Mouse (Mus musculus) spleen, adult 10 weeks (tissue): ENCODE data around the gene Trap1. TPM values are rescaled to one million over a fixed set of nuclear protein-coding genes. Genes with fewer than 3 reads are reported as not detected.

ENCODE experiments used
- polyA plus RNA-seq: library from polyadenylated mRNA; stranded (reverse); fragments of 350-450 nt; fragmentation: Illumina TruSeq; extraction: RNeasy Lipid Tissue Mini Kit (QIAGEN cat#74804); gene quantifications from one replicate; pipeline ENCODE4 v1.2.3, GENCODE M21; 2015; ENCODE audit warnings: low replicate concordance; ENCODE audit not compliant: insufficient read depth

Gene Trap1
- polyA plus RNA-seq = 58.1 TPM

DNA sequence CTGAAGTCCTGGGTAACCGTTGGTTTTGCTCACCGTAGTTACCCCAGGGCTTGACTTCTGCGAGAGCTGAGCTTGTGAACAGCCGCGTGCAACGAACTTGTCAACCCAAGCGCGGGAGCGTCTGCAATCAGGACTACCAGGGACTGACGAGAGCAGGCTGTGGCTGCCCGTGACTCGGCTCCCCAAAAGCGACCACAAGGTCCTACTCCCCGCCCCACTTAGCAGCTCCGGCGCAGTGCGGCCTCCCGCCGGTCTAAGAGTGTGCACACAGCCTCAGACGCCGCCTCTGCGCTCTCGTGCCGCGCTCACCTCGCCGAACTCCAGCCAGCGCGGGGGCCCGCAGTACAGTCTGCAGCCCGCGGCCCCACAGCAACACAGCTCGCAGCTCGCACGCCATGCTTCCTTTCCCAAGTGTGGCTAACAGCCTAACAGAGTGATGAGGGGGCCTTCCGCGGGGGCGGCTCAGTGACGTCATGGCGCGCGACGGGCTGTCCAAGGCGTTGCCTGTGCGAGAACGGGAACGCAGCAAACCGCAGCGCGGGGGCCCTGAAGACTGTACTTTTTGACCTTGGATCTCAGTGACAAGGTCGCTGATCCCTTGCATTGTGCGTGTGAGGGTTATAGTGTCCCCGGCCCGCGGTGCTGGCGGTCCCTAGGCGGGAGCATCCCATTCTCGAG is at the start of gene Trap1:
Gene Trap1 (minus strand): TSS at position 444 of the 678 bp plus-strand sequence.

DNA sequence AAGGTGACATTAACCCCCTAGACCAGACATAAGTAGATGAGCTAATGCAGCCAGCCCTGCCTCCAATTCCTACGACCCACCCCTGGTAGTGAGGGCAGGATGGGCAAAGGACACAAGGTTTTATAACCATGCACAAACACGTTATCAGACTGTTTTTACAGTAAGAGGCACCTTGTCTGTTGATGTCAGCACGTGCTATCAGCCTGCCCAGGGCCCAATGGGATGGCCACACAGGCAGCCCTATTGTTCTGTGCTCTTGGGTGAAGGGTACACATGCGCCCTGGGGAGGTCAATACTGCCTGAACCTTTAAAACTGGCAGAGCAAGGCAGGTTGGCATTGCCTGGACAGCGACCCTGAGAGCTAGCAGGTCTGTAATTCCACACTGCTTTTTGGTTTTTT is 40.8 kb downstream of the Trap1 start, which contains the start of gene Dnase1:
Gene Dnase1 (plus strand): TSS at position 136 of the 400 bp plus-strand sequence.

DNA sequence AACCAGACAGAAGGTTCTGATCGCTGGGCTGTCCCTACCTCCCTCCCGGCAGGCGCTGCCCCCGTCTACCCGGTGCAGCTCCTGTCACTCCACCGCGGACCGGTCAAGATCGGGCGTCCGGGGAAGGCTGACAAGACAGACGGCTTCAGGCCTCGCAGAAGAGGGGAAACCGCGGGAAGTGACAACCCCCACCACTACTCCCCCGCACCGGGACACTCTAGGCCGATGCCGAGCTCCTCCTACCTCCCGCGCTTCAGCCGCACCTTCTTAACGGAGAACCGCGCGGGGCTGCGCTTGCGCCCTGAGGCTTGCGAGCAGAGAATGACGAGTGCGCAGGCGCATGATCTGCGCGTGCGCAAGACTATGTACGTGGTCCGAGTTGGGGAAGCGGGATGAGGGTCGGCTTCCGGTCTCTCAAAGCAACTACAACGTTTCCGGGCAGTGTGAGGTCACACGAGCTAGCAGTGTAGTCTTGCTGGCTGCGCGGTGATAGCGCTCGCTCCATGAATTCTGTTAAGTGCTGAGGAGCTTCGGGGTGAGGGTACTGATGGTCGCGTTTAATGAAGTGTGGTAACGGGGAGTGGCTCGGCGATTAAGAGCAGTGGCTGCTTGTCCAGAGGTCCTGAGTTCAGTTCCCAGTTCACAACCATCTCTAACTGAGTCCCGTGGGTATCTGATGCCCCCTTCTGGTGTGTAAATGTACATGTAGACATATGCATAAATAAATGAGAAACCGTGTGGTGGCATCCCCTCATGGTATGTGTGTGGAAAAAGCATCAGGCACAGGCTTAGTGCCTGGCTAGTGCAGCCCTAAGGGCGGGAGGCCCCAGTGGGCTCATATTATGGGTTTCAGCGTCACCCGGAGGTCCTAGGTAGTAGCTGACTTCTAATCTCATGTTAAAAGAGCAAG is 73.9 kb downstream of the Trap1 start, which contains the start of gene Slx4:
Gene Slx4 (minus strand): TSS at position 282 of the 910 bp plus-strand sequence.

Other genes starting within 250 kb of the Trap1 start
- not detected for gene Olfr15, start 246.9 kb downstream of the Trap1 start, polyA plus RNA-seq
- gene Zfp174, start 230.6 kb downstream of the Trap1 start, polyA plus RNA-seq = 2.0 TPM
- 92.9 TPM for gene Naa60, start 205.5 kb downstream of the Trap1 start, polyA plus RNA-seq
- gene Zfp597, start 193.3 kb downstream of the Trap1 start, polyA plus RNA-seq = 33.8 TPM
- 0.79 TPM for gene Gm20695, start 193.2 kb downstream of the Trap1 start, polyA plus RNA-seq
- 3.5 TPM for gene 1700037C18Rik, start 169.1 kb downstream of the Trap1 start, polyA plus RNA-seq
- 30.9 TPM for gene Cluap1, start 169.0 kb downstream of the Trap1 start, polyA plus RNA-seq
- 33.9 TPM for gene Nlrc3, start 101.2 kb downstream of the Trap1 start, polyA plus RNA-seq
- gene Slx4, start 74.1 kb downstream of the Trap1 start, polyA plus RNA-seq = 42.3 TPM
- gene Dnase1, start 40.9 kb downstream of the Trap1 start, polyA plus RNA-seq = 0.18 TPM
- gene Crebbp, start 136.2 kb upstream of the Trap1 start, polyA plus RNA-seq = 39.2 TPM